Mouse (Mus musculus): ENCODE data around the gene Rex1bd. TPM values are rescaled to one million over a fixed set of nuclear protein-coding genes. Genes with fewer than 3 reads are reported as not detected.

Rex1bd gene
- polyA plus RNA-seq (2014; fragmentation: Illumina TruSeq; extraction: RNeasy Lipid Tissue Mini Kit (QIAGEN cat#74804); ENCODE audit: low replicate concordance): not detected

GRCm38 (mm10) chr8:70506328-70507026 is at the start of gene Rex1bd:
Rex1bd (minus strand) TSS chr8:70506752.

GRCm38 (mm10) chr8:70539077-70539813 is 32.7 kb upstream of the Rex1bd start, which contains the start of gene Ell:
Ell (plus strand) TSS chr8:70539457.

GRCm38 (mm10) chr8:70527512-70528181 is 21.1 kb upstream of the Rex1bd start, which contains the start of the genes Fkbp8 and Kxd1:
Fkbp8 (plus strand) TSS chr8:70527724.
Kxd1 (minus strand) TSS chr8:70527956.

GRCm38 (mm10) chr8:70510228-70510915 is 3.8 kb upstream of the Rex1bd start, which contains the start of gene Uba52:
Uba52 (minus strand) TSS chr8:70510801.

GRCm38 (mm10) chr8:70492664-70493640 is 13.6 kb downstream of the Rex1bd start, which contains the start of gene Crlf1:
Crlf1 (plus strand) TSS chr8:70493158.

GRCm38 (mm10) chr8:70486941-70487520 is 19.5 kb downstream of the Rex1bd start, which contains the start of gene Tmem59l:
Tmem59l (minus strand) TSS chr8:70487358.

GRCm38 (mm10) chr8:70476333-70477268 is 30.0 kb downstream of the Rex1bd start, which contains the start of gene Klhl26:
Klhl26 (minus strand) TSS chr8:70476968.

Other genes starting within 250 kb of the Rex1bd start
- gene Homer3, start 223.9 kb downstream of the Rex1bd start, polyA plus RNA-seq (2014; fragmentation: Illumina TruSeq; extraction: RNeasy Lipid Tissue Mini Kit (QIAGEN cat#74804); ENCODE audit: low replicate concordance): not detected
- 4.1 TPM for gene Ddx49, start 204.3 kb downstream of the Rex1bd start, polyA plus RNA-seq (2014; fragmentation: Illumina TruSeq; extraction: RNeasy Lipid Tissue Mini Kit (QIAGEN cat#74804); ENCODE audit: low replicate concordance)
- gene Cope, start 204.2 kb downstream of the Rex1bd start, polyA plus RNA-seq (2014; fragmentation: Illumina TruSeq; extraction: RNeasy Lipid Tissue Mini Kit (QIAGEN cat#74804); ENCODE audit: low replicate concordance): 0.59 TPM
- gene Cers1, start 191.0 kb downstream of the Rex1bd start, polyA plus RNA-seq (2014; fragmentation: Illumina TruSeq; extraction: RNeasy Lipid Tissue Mini Kit (QIAGEN cat#74804); ENCODE audit: low replicate concordance): not detected
- gene Gdf1, start 176.9 kb downstream of the Rex1bd start, polyA plus RNA-seq (2014; fragmentation: Illumina TruSeq; extraction: RNeasy Lipid Tissue Mini Kit (QIAGEN cat#74804); ENCODE audit: low replicate concordance): not detected
- 2.2 TPM for gene Upf1, start 153.5 kb downstream of the Rex1bd start, polyA plus RNA-seq (2014; fragmentation: Illumina TruSeq; extraction: RNeasy Lipid Tissue Mini Kit (QIAGEN cat#74804); ENCODE audit: low replicate concordance)
- gene Comp, start 133.2 kb downstream of the Rex1bd start, polyA plus RNA-seq (2014; fragmentation: Illumina TruSeq; extraction: RNeasy Lipid Tissue Mini Kit (QIAGEN cat#74804); ENCODE audit: low replicate concordance): not detected
- gene Crtc1, start 67.2 kb downstream of the Rex1bd start, polyA plus RNA-seq (2014; fragmentation: Illumina TruSeq; extraction: RNeasy Lipid Tissue Mini Kit (QIAGEN cat#74804); ENCODE audit: low replicate concordance): 1.2 TPM
- gene Klhl26, start 29.8 kb downstream of the Rex1bd start, polyA plus RNA-seq (2014; fragmentation: Illumina TruSeq; extraction: RNeasy Lipid Tissue Mini Kit (QIAGEN cat#74804); ENCODE audit: low replicate concordance): 0.67 TPM
- not detected for gene Tmem59l, start 19.4 kb downstream of the Rex1bd start, polyA plus RNA-seq (2014; fragmentation: Illumina TruSeq; extraction: RNeasy Lipid Tissue Mini Kit (QIAGEN cat#74804); ENCODE audit: low replicate concordance)
- not detected for gene Crlf1, start 13.6 kb downstream of the Rex1bd start, polyA plus RNA-seq (2014; fragmentation: Illumina TruSeq; extraction: RNeasy Lipid Tissue Mini Kit (QIAGEN cat#74804); ENCODE audit: low replicate concordance)
- 2.6 TPM for gene Uba52, start 4.0 kb upstream of the Rex1bd start, polyA plus RNA-seq (2014; fragmentation: Illumina TruSeq; extraction: RNeasy Lipid Tissue Mini Kit (QIAGEN cat#74804); ENCODE audit: low replicate concordance)
- gene Fkbp8, start 21.0 kb upstream of the Rex1bd start, polyA plus RNA-seq (2014; fragmentation: Illumina TruSeq; extraction: RNeasy Lipid Tissue Mini Kit (QIAGEN cat#74804); ENCODE audit: low replicate concordance): 3.3 TPM
- 4.3 TPM for gene Kxd1, start 21.2 kb upstream of the Rex1bd start, polyA plus RNA-seq (2014; fragmentation: Illumina TruSeq; extraction: RNeasy Lipid Tissue Mini Kit (QIAGEN cat#74804); ENCODE audit: low replicate concordance)
- gene Ell, start 32.7 kb upstream of the Rex1bd start, polyA plus RNA-seq (2014; fragmentation: Illumina TruSeq; extraction: RNeasy Lipid Tissue Mini Kit (QIAGEN cat#74804); ENCODE audit: low replicate concordance): 0.74 TPM
- not detected for gene Isyna1, start 87.6 kb upstream of the Rex1bd start, polyA plus RNA-seq (2014; fragmentation: Illumina TruSeq; extraction: RNeasy Lipid Tissue Mini Kit (QIAGEN cat#74804); ENCODE audit: low replicate concordance)
- gene Ssbp4, start 102.1 kb upstream of the Rex1bd start, polyA plus RNA-seq (2014; fragmentation: Illumina TruSeq; extraction: RNeasy Lipid Tissue Mini Kit (QIAGEN cat#74804); ENCODE audit: low replicate concordance): not detected
- not detected for gene Lrrc25, start 109.4 kb upstream of the Rex1bd start, polyA plus RNA-seq (2014; fragmentation: Illumina TruSeq; extraction: RNeasy Lipid Tissue Mini Kit (QIAGEN cat#74804); ENCODE audit: low replicate concordance)
- not detected for gene Gdf15, start 125.7 kb upstream of the Rex1bd start, polyA plus RNA-seq (2014; fragmentation: Illumina TruSeq; extraction: RNeasy Lipid Tissue Mini Kit (QIAGEN cat#74804); ENCODE audit: low replicate concordance)
- 22.3 TPM for gene Pgpep1, start 153.6 kb upstream of the Rex1bd start, polyA plus RNA-seq (2014; fragmentation: Illumina TruSeq; extraction: RNeasy Lipid Tissue Mini Kit (QIAGEN cat#74804); ENCODE audit: low replicate concordance)
- not detected for gene Lsm4, start 166.5 kb upstream of the Rex1bd start, polyA plus RNA-seq (2014; fragmentation: Illumina TruSeq; extraction: RNeasy Lipid Tissue Mini Kit (QIAGEN cat#74804); ENCODE audit: low replicate concordance)
- gene Jund, start 192.2 kb upstream of the Rex1bd start, polyA plus RNA-seq (2014; fragmentation: Illumina TruSeq; extraction: RNeasy Lipid Tissue Mini Kit (QIAGEN cat#74804); ENCODE audit: low replicate concordance): 15.4 TPM
- not detected for gene Iqcn, start 196.7 kb upstream of the Rex1bd start, polyA plus RNA-seq (2014; fragmentation: Illumina TruSeq; extraction: RNeasy Lipid Tissue Mini Kit (QIAGEN cat#74804); ENCODE audit: low replicate concordance)
- 3.4 TPM for gene Gm3336, start 211.8 kb upstream of the Rex1bd start, polyA plus RNA-seq (2014; fragmentation: Illumina TruSeq; extraction: RNeasy Lipid Tissue Mini Kit (QIAGEN cat#74804); ENCODE audit: low replicate concordance)
- gene Pde4c, start 217.0 kb upstream of the Rex1bd start, polyA plus RNA-seq (2014; fragmentation: Illumina TruSeq; extraction: RNeasy Lipid Tissue Mini Kit (QIAGEN cat#74804); ENCODE audit: low replicate concordance): not detected
- gene Rab3a, start 247.9 kb upstream of the Rex1bd start, polyA plus RNA-seq (2014; fragmentation: Illumina TruSeq; extraction: RNeasy Lipid Tissue Mini Kit (QIAGEN cat#74804); ENCODE audit: low replicate concordance): 0.97 TPM